Mouse (Mus musculus) MEL (cell line): ENCODE measurements around the gene Ilf2.

Source experiments
- BHLHE40 ChIP-seq: IDR thresholded peaks from 2 replicates; pipeline ENCODE4 v1.6.1; 2012; ENCODE audit warnings: low read depth, mild to moderate bottlenecking, inconsistent platforms, low read length, improper control_type of control experiment, borderline replicate concordance
- CTCF ChIP-seq, 3 experiments: IDR thresholded peaks in 2 of 3; conservative IDR thresholded peaks in 1 of 3; 2 replicates each; pipeline ENCODE4 v1.5.1; 2011 to 2012; ENCODE audit warnings: low read length in 3 of 3, low read depth in 2 of 3, mild to moderate bottlenecking in 2 of 3, improper control_type of control experiment in 1 of 3, inconsistent platforms in 1 of 3, mixed read lengths in 1 of 3, moderate library complexity in 1 of 3; ENCODE audit not compliant: control insufficient read depth in 1 of 3, insufficient read depth in 1 of 3, poor library complexity in 1 of 3, severe bottlenecking in 1 of 3
- MEF2A ChIP-seq: IDR thresholded peaks from 2 replicates; pipeline ENCODE4 v1.6.1; 2014; ENCODE audit warnings: low read depth, mild to moderate bottlenecking, inconsistent platforms, low read length, improper control_type of control experiment; ENCODE audit not compliant: poor library complexity, insufficient replicate concordance, severe bottlenecking; ENCODE audit errors: extremely low read depth
- MXI1 ChIP-seq: IDR thresholded peaks from 2 replicates; pipeline ENCODE4 v1.6.1; 2011; ENCODE audit warnings: mild to moderate bottlenecking, low read depth, low read length, improper control_type of control experiment
- UBTF ChIP-seq: IDR thresholded peaks from 2 replicates; pipeline ENCODE4 v1.6.1; 2012; ENCODE audit warnings: low read depth, mild to moderate bottlenecking, inconsistent platforms, low read length, improper control_type of control experiment, moderate library complexity, borderline replicate concordance; ENCODE audit not compliant: insufficient read depth

- TF ChIP-seq BHLHE40: no peak
- no peak for TF ChIP-seq MXI1
- no peak for TF ChIP-seq MEF2A
- no peak for TF ChIP-seq CTCF (IDR thresholded peaks at IDR 0.05 in 2 of 3, conservative IDR thresholded peaks at IDR 0.05 in 1 of 3; ENCODE audit: control insufficient read depth in 1 of 3, insufficient read depth in 1 of 3, low read depth in 2 of 3, low read length in 3 of 3, poor library complexity in 1 of 3, severe bottlenecking in 1 of 3)
- no peak for TF ChIP-seq UBTF
These were observed 11.3 kb upstream of the Ilf2 start for GRCm38 (mm10) chr3:90464552-90465080.
